Mouse (Mus musculus): Measurements from ENCODE around the gene Zscan22.
A peak's percentile ranks its signal among the peaks of the same experiment; 100 is the strongest.
"Not testable (repeated sequence)": the region's sequence is repeated elsewhere in the genome, so short reads cannot be mapped to it uniquely, and the experiment has no call there.

The Zscan22 gene

DNA sequence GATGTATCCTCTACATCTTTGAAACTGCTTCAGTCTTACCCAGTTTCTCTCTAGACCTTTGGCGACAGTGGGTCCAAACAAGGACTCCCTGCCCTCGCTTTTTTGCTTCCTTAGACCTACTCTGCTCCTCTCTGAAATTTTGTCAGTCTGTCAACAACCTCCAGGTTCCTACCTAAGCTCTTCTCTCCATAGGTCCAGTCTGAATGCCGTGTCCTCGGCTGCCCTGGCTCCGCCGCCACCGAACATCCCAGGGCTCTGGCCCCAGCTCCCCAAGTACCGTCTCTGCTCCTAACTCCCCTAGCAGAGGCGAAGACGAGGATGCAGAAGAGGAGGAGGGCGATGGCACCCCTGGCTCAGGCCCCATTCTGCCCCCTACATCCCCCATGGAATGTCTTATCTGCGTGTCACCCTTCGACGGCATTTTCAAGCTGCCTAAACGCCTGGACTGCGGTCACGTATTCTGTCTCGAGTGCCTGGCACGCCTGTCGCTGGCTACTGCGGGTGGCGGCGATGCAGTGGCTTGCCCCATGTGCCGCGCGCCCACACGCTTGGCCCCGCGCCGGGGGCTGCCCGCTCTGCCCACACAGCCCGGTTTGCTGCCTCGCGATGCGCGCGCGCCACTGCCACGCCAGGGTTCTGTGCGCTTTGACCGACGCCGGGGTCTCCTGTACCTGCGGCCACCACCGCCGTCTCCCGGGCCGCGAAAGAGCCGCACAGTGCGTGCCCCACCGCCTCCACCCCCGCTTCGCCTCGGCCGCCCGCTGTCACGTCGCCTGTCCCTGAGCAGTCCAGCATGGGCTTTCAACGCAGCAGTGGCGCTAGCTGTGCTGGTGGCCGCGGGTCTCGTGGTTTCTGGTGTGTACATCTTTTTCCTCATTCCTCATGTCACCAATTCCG lies 30.3 kb downstream of the Zscan22 start:
- DNase-seq (ENCODE audit: low read depth, low spot score) = no peak

DNA sequence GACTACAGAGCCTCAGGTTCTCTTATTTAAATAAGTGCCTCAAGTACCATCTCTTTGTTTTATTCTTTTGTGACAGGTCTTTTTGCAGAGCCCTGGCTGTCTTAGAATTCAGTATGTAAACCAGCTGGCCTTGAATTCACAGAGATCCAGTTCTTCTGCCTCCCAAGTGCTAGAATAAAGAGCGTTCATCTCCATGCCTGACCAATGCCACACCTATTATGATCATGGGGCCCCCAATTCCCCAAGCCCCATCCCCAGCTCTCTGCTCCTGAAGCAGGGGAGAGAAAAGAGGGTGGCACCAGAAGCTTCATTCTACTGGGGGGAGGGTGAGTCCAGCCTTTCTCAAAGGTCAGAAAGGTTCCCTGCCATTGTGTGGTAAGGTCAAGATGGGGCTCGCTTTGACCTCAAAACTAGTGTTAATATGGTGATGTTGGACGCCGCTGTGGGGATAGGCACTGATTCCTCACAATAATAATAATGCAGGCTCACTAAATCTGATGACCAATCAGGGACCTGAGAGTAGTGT lies 36.1 kb downstream of the Zscan22 start:
- no peak for DNase-seq (ENCODE audit: low read depth, low spot score)

DNA sequence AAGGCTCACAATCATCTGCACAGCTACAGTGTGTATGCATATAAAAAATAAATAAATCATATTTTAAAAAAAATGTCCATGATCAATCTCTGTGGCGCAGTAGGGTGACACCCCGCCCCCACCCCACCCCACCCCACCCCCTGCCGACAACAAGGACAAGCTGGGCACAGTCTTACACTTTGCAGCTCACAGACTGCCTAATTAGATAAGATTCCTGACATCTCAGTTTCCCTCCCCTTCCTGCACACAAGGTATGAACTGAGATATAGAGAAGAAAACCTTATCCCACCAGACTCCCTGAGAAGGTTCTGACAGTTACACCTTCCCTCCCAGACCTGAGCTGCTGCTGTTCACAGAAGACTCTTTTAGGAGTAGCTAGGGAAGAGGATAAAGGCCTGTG lies 37.2 kb downstream of the Zscan22 start:
- DNase-seq (ENCODE audit: low read depth, low spot score) = no peak

DNA sequence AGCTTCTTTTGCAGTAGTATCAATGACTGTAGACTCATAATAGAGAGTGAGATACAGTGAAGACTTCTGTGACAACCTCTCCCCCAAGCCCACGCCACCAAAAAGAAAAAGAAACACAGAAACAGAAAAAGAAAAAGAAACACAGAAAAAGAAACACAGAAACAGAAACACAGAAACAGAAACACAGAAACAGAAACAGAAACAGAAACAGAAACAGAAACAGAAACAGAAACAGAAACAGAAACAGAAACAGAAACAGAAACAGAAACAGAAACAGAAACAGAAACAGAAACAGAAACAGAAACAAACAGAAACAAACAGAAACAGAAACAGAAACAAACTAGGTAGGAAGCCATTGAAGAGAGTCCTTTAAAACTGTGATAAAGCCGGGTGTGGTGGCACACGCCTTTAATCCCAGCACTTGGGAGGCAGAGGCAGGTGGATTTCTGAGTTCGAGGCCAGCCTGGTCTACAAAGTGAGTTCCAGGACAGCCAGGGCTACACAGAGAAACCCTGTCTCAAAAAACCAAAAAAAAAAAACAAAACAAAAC lies 39.7 kb downstream of the Zscan22 start:
- DNase-seq (ENCODE audit: low read depth, low spot score) = not testable (repeated sequence)

DNA sequence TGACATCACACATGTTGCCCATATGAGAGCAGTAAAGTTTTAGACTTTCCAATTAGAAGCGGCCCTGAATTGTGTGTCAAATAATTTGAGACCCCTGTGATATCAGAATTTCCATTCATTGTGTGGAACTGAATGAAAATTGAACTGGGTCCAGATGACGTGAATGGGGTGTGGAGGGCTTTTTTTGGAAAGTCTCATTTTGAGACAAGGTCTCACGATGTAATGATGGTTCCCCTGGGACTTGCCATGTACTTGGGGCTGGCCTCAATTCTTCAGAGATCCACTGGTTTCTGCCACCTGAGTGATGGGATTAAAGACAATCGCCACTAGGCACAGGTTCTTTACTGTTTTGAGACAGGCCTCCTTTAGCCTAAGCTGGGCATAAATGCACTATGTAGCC lies 43.0 kb downstream of the Zscan22 start:
- no peak for DNase-seq (ENCODE audit: low read depth, low spot score)

DNA sequence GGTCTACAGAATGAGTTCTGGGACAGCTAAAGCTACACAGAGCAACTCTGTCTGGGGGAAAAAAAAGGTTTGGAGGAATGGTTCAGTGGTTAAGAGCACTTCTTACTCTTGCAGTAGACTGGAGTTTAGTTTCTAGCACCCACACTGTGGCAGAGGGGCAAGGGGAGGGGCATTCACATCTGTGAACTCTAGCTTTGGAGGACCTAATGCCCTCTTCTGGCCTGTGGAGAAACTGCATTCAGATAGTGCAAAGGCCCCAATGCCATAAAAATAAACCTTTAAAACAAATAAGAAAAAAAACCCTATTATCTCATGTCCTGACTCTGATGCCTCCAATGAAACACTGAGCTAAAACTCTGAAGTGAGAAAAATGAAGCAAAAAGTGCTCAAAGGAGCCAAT lies 45.9 kb downstream of the Zscan22 start:
- DNase-seq (ENCODE audit: low read depth, low spot score) = no peak

DNA sequence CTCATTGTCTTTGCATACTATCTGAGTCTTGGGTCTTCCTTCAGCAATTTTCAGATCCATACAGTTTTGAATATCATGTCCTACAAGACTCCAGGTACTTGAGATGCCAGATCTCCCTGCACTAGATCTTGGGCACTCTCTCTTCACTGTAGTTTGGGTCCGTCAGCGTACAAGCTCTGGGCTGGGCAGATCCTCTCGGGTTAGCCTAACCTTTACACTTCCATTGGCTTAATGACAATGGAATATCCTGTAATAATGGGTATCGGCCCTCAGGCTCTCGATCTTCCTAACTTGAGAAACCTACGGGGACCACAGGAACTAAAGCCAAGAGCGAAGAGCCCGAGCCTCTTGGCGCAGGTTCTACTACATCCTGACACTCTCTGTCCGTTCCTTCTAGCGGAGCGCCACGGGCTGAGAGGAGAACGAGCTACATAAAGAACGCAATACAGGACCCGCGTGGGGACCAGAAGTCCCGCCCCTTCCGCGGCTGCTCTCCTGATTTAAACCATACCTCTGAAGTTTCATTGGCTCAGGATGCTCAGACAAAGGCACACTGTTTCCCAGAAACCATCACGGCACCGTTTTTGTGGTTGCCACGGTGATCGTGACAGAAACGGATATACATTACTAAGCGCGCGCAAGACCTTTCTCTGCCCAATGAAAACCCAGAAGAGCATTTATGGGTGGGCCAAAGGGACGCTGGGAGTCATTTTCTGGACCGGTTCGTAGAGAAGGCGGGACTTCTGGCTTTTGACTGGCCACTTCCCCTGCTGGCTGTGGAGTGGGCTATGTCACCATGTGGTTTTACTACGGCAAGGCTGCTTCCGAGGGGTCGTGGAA lies 51.6 kb downstream of the Zscan22 start:
- DNase-seq (ENCODE audit: low read depth, low spot score) = peak; percentile 98

DNA sequence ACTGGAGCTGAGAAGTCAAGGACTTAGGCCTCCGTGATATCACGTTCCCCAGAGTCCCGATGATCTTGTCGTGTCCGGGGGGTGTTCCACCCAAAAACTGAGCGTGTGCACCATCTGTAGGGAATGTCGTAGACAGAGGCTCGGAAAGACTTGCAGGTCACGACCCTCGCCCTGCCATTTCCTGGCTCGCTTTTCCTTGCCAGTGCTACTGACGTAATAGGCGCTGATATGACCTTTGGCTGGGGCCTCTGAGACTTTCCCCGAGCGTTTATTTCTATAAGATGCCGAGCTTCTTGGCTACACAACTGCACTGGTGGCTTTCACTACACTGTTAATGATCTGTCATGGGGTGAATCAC lies 52.2 kb downstream of the Zscan22 start:
- no peak for DNase-seq (ENCODE audit: low read depth, low spot score)

DNA sequence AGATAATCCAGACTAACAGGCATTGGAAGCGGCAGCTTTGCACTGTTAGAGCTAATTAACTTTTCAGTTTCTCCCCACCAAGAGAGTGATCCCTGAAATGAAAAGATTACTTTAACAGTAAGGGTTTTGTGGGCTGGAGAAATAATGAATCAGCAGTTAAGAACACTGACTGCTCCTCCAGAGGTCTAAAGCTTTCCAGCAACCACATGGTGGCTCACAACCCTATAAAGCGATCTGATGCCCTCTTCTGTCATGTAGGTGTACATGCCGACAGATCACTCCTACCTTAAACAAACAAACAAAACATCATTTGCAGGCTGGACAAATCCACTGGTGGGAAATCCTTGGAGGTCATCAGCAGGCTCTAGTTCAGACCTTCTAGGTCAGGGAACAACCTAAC lies 57.3 kb downstream of the Zscan22 start:
- no peak for DNase-seq (ENCODE audit: low read depth, low spot score)

DNA sequence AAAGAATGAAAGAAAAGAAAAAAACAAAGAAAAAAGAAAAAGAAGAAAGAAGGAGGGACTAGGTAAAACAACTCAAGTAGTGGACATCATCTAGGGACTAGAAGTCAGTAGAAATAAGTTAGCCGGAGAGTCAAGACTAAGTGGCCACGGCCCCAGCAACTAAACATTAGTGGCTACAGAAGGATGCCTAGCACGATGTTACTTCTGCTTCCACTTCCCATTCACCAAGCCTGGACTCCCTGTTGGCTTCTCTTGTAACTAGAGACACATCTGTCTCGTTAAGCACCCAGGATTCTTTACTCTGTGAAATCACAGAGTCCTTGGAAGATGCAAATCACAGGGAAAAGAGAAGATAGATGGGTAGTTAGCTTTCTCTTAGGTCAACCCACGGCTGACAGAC lies 59.9 kb downstream of the Zscan22 start:
- no peak for DNase-seq (ENCODE audit: low read depth, low spot score)

Data from brain, embryonic 18.5 days (tissue).